Mouse (Mus musculus) midbrain, embryonic 15.5 days (tissue): ENCODE data around the gene Gas2l3. TPM values are rescaled to one million over a fixed set of nuclear protein-coding genes. Genes with fewer than 3 reads are reported as not detected.
A peak's percentile ranks its signal among the peaks of the same experiment; 100 is the strongest.

Experiments
- ATAC-seq: fragments of 200-750 bp; cut with Nextera tagmentation; replicated peaks from 2 replicates; pipeline ENCODE4 v1.8.0; 2017; ENCODE audit warnings: moderate TSS enrichment
- H3K27ac ChIP-seq: fragments of 300-500 bp; sonication (generic); 2 replicates; pipeline ENCODE4 v1.5.1; 2015; ENCODE audit warnings: mild to moderate bottlenecking, inconsistent platforms
- H3K27me3 ChIP-seq: fragments of 300-500 bp; sonication (generic); replicated peaks from 2 replicates; pipeline ENCODE4 v1.6.1; 2015; ENCODE audit warnings: inconsistent platforms
- H3K36me3 ChIP-seq: fragments of 300-500 bp; sonication (generic); replicated peaks from 2 replicates; pipeline ENCODE4 v1.6.1; 2015; ENCODE audit warnings: inconsistent platforms
- H3K4me1 ChIP-seq: fragments of 300-500 bp; sonication (generic); 2 replicates; pipeline ENCODE4 v1.6.1; 2015; ENCODE audit warnings: inconsistent platforms
- H3K4me2 ChIP-seq: fragments of 300-500 bp; sonication (generic); 2 replicates; pipeline ENCODE4 v1.6.1; 2015; ENCODE audit warnings: inconsistent platforms, mild to moderate bottlenecking, moderate library complexity
- H3K4me3 ChIP-seq: fragments of 300-500 bp; sonication (generic); 2 replicates; pipeline ENCODE4 v1.5.1; 2015; ENCODE audit warnings: mild to moderate bottlenecking, inconsistent platforms
- H3K9ac ChIP-seq: fragments of 300-500 bp; sonication (generic); 2 replicates; pipeline ENCODE4 v1.6.1; 2015; ENCODE audit warnings: mild to moderate bottlenecking, inconsistent platforms
- H3K9me3 ChIP-seq: fragments of 300-500 bp; sonication (generic); 2 replicates; pipeline ENCODE4 v1.6.1; 2016; ENCODE audit warnings: inconsistent platforms
- WGBS: fragments of 180-500 bp; shearing (Covaris S2); methylation state at CpG from one replicate; pipeline ENCODE4 v1.1.7; 2015; ENCODE audit warnings: mixed read lengths; 5-methylcytosine and 5-hydroxymethylcytosine counted together
- polyA plus RNA-seq: library from polyadenylated mRNA; unstranded; fragments of >200 nt; fragmentation: Nextera tagmentation; extraction: Ambion mirVana; gene quantifications from 2 replicates; pipeline ENCODE4 v1.2.1, GENCODE M21; 2015

Gas2l3 gene
- polyA plus RNA-seq, 1 experiment from 2014 or later = 3.9 TPM

DNA sequence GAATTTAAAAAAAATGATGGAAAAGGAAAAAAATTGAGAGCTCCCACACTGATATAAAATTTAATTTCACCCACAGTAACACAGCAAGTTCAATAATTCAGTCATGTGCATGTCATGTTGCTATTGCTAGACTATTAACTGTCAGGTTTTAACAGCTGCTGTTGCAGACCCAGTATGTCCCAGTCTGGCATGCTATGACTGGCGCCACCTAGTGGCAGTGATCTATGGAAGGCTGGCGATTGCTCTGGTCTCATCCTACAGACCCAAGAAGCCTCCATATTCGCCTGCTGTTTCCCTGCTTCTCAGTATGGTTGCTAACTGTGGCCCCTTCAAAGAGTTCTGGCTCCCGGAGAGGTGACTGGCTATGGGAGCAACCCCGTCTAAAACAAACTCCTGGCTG, 60.3 kb downstream of the Gas2l3 start:
- 9% methylated on average over 5 of the region's 5 CpGs for WGBS
- no peak overlapping the region for H3K9ac ChIP-seq
- peak; percentile 77; the same call in 1 of the 2 replicates for ATAC-seq
- H3K4me2 ChIP-seq = no peak overlapping the region
- no peaks in the 10 kb centered on the region for H3K9me3 ChIP-seq
- no peak overlapping the region for H3K27ac ChIP-seq
- H3K4me1 ChIP-seq = no peaks in the 10 kb centered on the region
- H3K36me3 ChIP-seq = no peaks in the 10 kb centered on the region
- no peak overlapping the region for H3K4me3 ChIP-seq
- H3K27me3 ChIP-seq = no peaks in the 10 kb centered on the region

DNA sequence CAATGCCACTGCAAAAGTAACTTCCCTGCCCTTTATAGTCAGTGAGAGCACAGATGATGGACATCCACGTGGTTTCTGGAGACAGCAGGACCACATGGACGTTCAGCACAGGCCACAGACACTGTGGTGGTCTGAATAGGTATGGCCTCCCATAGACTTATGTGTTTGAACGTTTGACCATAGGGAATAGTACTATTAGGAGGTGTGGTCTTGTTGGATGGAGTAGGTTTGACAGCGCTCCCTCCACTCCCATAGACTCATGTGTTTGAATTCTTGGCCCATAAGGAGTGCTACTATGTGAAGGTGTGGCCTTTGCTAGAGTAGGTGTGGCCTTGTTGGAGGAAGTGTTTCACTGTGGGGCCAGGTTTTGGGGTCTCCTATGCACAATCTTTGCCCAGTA, 66.0 kb downstream of the Gas2l3 start:
- H3K4me1 ChIP-seq = no peaks in the 10 kb centered on the region
- no peaks in the 10 kb centered on the region for H3K27me3 ChIP-seq
- H3K27ac ChIP-seq = no peak overlapping the region
- no peaks in the 10 kb centered on the region for H3K9me3 ChIP-seq
- no peaks in the 10 kb centered on the region for H3K36me3 ChIP-seq
- no peak overlapping the region for H3K9ac ChIP-seq
- no peak overlapping the region for H3K4me2 ChIP-seq
- no peak for ATAC-seq
- H3K4me3 ChIP-seq = no peak overlapping the region
- 76% methylated on average over 4 of the region's 4 CpGs for WGBS

DNA sequence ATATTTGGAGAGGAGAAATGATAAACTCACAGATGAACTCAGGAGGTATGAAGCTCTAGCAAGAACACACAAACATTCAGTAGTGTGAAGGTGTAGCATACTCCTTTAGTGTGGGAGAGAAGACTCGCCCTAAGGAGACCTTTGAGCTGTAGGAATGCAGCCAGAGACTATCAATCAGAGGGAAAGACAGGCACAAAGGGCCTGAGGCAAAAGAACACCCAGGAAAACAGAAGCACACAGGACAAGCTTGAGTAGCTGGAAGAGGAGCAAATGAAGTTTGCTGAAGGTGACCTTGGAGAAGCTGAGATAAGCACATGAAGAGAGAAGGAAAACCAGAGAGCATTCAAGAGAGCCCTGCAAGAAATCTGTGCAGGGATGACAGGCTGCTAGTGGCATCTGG, 73.7 kb downstream of the Gas2l3 start:
- Histone ChIP-seq H3K4me2 (no peak overlapping the region), H3K9ac (no peak overlapping the region), H3K4me1 (no peaks in the 10 kb centered on the region), H3K27ac (no peak overlapping the region), H3K4me3 (no peak overlapping the region), H3K27me3 (no peaks in the 10 kb centered on the region), H3K36me3 (no peaks in the 10 kb centered on the region), H3K9me3 (no peaks in the 10 kb centered on the region)
- 78% methylated on average over 1 of the region's 1 CpGs for WGBS
- ATAC-seq = no peak

DNA sequence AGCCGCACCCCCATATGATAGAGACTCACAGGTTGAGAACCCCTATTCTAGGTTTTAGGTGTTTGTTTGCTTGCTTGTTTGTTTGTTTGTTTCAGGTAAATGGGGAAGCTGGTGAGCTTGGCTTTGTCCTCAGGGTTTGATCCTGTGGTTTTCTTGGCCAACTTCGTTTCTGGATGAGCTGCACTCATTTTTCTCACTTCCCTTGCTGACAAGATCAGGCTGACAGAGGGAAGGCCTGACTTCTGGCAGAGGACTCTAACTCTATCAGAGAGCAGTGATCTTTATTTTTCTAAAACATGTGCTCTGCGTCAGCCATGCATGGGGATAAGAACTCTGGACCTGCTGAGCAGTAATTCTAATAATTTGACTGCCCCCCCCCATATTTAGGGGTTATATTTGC, 84.8 kb downstream of the Gas2l3 start:
- Histone ChIP-seq H3K4me1 (no peaks in the 10 kb centered on the region), H3K9ac (no peak overlapping the region), H3K36me3 (no peaks in the 10 kb centered on the region), H3K27ac (no peak overlapping the region), H3K4me3 (no peak overlapping the region), H3K4me2 (no peak overlapping the region), H3K9me3 (no peaks in the 10 kb centered on the region), H3K27me3 (no peaks in the 10 kb centered on the region)
- no peak for ATAC-seq
- WGBS = 80% methylated on average over 3 of the region's 3 CpGs

Other genes starting within 250 kb of the Gas2l3 start
- 7.0 and 8.5 TPM in 2 replicates for gene Ano4, start 99.2 kb downstream of the Gas2l3 start, polyA plus RNA-seq
- gene Nr1h4, start 89.6 kb upstream of the Gas2l3 start, polyA plus RNA-seq = 0.08 TPM in 1 of 2 replicates, not detected in the other
- 1.3 and 1.5 TPM in 2 replicates for gene Slc17a8, start 177.3 kb upstream of the Gas2l3 start, polyA plus RNA-seq
- 9.1 and 10.1 TPM in 2 replicates for gene Scyl2, start 242.3 kb upstream of the Gas2l3 start, polyA plus RNA-seq